Mouse (Mus musculus): ENCODE data around the gene Itga1.

- no peak for TF ChIP-seq CTCF (conservative IDR thresholded peaks at IDR 0.05; ENCODE audit: insufficient read depth, insufficient read length, low read depth, low read length)
- no peak for TF ChIP-seq POLR2A (IDR thresholded peaks at IDR 0.05; ENCODE audit: low read depth, low read length)
Observed at GRCm38 (mm10) chr13:114971905-114972304, 129.9 kb downstream of the Itga1 start.

Measured in kidney, adult 2 months (tissue).